Mouse (Mus musculus) MEL (cell line): ENCODE measurements around the gene Tmem143.

Experiments
- CTCF ChIP-seq, 3 experiments: IDR thresholded peaks in 2 of 3; conservative IDR thresholded peaks in 1 of 3; 2 replicates each; pipeline ENCODE4 v1.5.1; 2011 to 2012; ENCODE audit warnings: low read length in 3 of 3, low read depth in 2 of 3, mild to moderate bottlenecking in 2 of 3, improper control_type of control experiment in 1 of 3, inconsistent platforms in 1 of 3, mixed read lengths in 1 of 3, moderate library complexity in 1 of 3; ENCODE audit not compliant: control insufficient read depth in 1 of 3, insufficient read depth in 1 of 3, poor library complexity in 1 of 3, severe bottlenecking in 1 of 3
- E2F4 ChIP-seq: IDR thresholded peaks from 2 replicates; pipeline ENCODE4 v1.6.1; 2011; ENCODE audit warnings: low read depth, low read length, improper control_type of control experiment, borderline replicate concordance
- GATA1 ChIP-seq: IDR thresholded peaks from 2 replicates; pipeline ENCODE4 v1.6.1; 2011; ENCODE audit warnings: low read depth, low read length, improper control_type of control experiment
- KAT2A ChIP-seq: conservative IDR thresholded peaks from 2 replicates; pipeline ENCODE4 v1.6.1; 2012; ENCODE audit warnings: low read depth, low read length, improper control_type of control experiment, inconsistent platforms
- MAX ChIP-seq: IDR thresholded peaks from 2 replicates; pipeline ENCODE4 v1.6.1; 2011; ENCODE audit warnings: low read length, improper control_type of control experiment
- TBP ChIP-seq: IDR thresholded peaks from 2 replicates; pipeline ENCODE4 v1.8.0; 2011; ENCODE audit warnings: low read depth, low read length, improper control_type of control experiment
- UBTF ChIP-seq: IDR thresholded peaks from 2 replicates; pipeline ENCODE4 v1.6.1; 2012; ENCODE audit warnings: low read depth, mild to moderate bottlenecking, inconsistent platforms, low read length, improper control_type of control experiment, moderate library complexity, borderline replicate concordance; ENCODE audit not compliant: insufficient read depth
- USF1 ChIP-seq: IDR thresholded peaks from 2 replicates; pipeline ENCODE4 v1.6.1; 2014; ENCODE audit warnings: low read depth, mild to moderate bottlenecking, inconsistent platforms, low read length, improper control_type of control experiment, moderate library complexity

- no peak for TF ChIP-seq KAT2A
- TF ChIP-seq TBP, result 0 out of 2 replicates have a peak, but pooled peaks have one; percentile 49
- no peak for TF ChIP-seq USF1
- no peak for TF ChIP-seq GATA1
- TF ChIP-seq UBTF, result no peak
- peak; percentile 93 to 97 (median 95) for TF ChIP-seq CTCF (IDR thresholded peaks at IDR 0.05 in 2 of 3, conservative IDR thresholded peaks at IDR 0.05 in 1 of 3; ENCODE audit: control insufficient read depth in 1 of 3, insufficient read depth in 1 of 3, low read depth in 2 of 3, low read length in 3 of 3, poor library complexity in 1 of 3, severe bottlenecking in 1 of 3)
- no peak for TF ChIP-seq E2F4
- no peak for TF ChIP-seq MAX
These were observed 24.1 kb upstream of the Tmem143 start, which contains the start of gene Kdelr1 for GRCm38 (mm10) chr7:45872624-45873023.
